Mouse (Mus musculus) erythroblast, embryonic 14.5 days (primary cell): ENCODE measurements around the gene Grk5. TPM values are rescaled to one million over a fixed set of nuclear protein-coding genes. Genes with fewer than 3 reads are reported as not detected.
"Not testable (repeated sequence)": the region's sequence is repeated elsewhere in the genome, so short reads cannot be mapped to it uniquely, and the experiment has no call there.

Experiments
- H3K27me3 ChIP-seq: 2 replicates; pipeline ENCODE4 v1.6.1; 2012; ENCODE audit warnings: inconsistent platforms; ENCODE audit not compliant: control insufficient read depth
- H3K36me3 ChIP-seq: 2 replicates; pipeline ENCODE4 v1.6.1; 2012; ENCODE audit warnings: mild to moderate bottlenecking, inconsistent platforms; ENCODE audit not compliant: control insufficient read depth
- H3K4me1 ChIP-seq: 2 replicates; pipeline ENCODE4 v1.6.1; 2012; ENCODE audit warnings: inconsistent platforms; ENCODE audit not compliant: control insufficient read depth
- H3K4me3 ChIP-seq: replicated peaks from 2 replicates; pipeline ENCODE3; 2012; ENCODE audit warnings: moderate library complexity, mild to moderate bottlenecking, inconsistent platforms
- H3K9me3 ChIP-seq: 2 replicates; pipeline ENCODE4 v1.6.1; 2012; ENCODE audit warnings: low read length, inconsistent platforms, mixed read lengths; ENCODE audit not compliant: control insufficient read depth
- GATA1 ChIP-seq: IDR thresholded peaks from 2 replicates; pipeline ENCODE4 v1.6.1; 2012; ENCODE audit warnings: low read length, inconsistent platforms, mixed read lengths
- TAL1 ChIP-seq: IDR thresholded peaks from 3 replicates; pipeline ENCODE4 v1.6.1; 2012; ENCODE audit warnings: low read length, inconsistent platforms, mixed read lengths
- polyA plus RNA-seq: library from polyadenylated mRNA; stranded (reverse); fragments of >175 nt; gene quantifications from 2 replicates; pipeline ENCODE4 v1.2.3, GENCODE M21; 2012

Gene Grk5
- polyA plus RNA-seq, 1 experiment: 0.06 TPM

DNA sequence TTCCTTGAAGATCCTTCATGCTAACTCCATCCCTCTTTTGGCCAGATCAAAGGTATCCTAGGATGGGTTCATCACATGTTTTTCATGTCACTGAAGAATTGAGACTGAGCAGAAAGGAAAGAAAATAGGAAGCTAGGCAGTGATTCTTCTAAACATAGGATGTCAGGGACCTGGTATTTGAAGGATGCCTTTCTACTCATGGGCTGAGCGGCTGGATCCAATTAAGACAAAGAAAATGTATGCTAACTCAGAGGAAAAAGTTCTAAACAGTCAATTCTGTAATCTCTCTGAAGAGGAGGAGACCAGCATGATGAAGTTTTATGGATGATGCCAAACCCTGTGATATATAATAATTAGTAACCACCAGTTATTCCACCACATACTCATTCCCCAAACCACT lies 13.6 kb downstream of the Grk5 start:
- H3K4me1 ChIP-seq: peaks cover 5% of the 10 kb centered on the region
- TF ChIP-seq TAL1: no peak
- TF ChIP-seq GATA1: no peak
- no peaks in the 10 kb centered on the region for H3K27me3 ChIP-seq
- peaks cover 4% of the 10 kb centered on the region for H3K9me3 ChIP-seq
- H3K36me3 ChIP-seq: no peaks in the 10 kb centered on the region
- H3K4me3 ChIP-seq: no peak overlapping the region

GRCm38 (mm10) chr19:60903971-60904370 lies 14.4 kb downstream of the Grk5 start:
- H3K9me3 ChIP-seq: peaks cover 4% of the 10 kb centered on the region
- no peaks in the 10 kb centered on the region for H3K27me3 ChIP-seq
- H3K36me3 ChIP-seq: no peaks in the 10 kb centered on the region
- H3K4me1 ChIP-seq: peaks cover 5% of the 10 kb centered on the region
- TF ChIP-seq GATA1 (no peak), TAL1 (no peak)
- no peak overlapping the region for H3K4me3 ChIP-seq

GRCm38 (mm10) chr19:60905477-60905876 lies 15.9 kb downstream of the Grk5 start:
- Histone ChIP-seq H3K9me3 (peaks cover 4% of the 10 kb centered on the region), H3K36me3 (no peaks in the 10 kb centered on the region), H3K27me3 (no peaks in the 10 kb centered on the region), H3K4me1 (peaks cover 5% of the 10 kb centered on the region), H3K4me3 (no peak overlapping the region)
- TF ChIP-seq TAL1 (no peak), GATA1 (no peak)

- Histone ChIP-seq H3K9me3 (no peaks in the 10 kb centered on the region), H3K27me3 (no peaks in the 10 kb centered on the region), H3K4me1 (peaks cover 5% of the 10 kb centered on the region), H3K4me3 (no peak overlapping the region), H3K36me3 (no peaks in the 10 kb centered on the region)
- TF ChIP-seq GATA1 (no peak), TAL1 (no peak)
These were observed 20.8 kb downstream of the Grk5 start for GRCm38 (mm10) chr19:60910304-60910703.

DNA sequence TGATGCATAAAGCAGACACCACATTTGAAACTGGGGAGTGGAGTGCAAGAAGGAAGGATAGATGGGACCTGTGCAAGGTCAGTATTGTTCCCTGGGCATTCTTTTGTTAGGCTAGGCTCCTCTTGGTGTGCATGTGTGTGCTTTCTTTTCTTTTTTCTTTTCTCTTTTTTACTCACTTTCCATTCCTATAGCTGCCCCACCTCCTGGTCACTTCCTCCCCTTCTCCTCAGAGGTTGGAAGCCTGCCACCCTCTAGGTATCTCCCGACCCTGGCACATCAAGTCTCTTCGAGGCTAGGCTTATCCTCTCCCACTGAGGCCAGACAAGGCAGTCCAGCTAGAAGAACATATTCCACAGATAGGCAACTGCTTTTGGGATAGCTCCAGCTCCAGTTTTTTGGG lies 22.1 kb downstream of the Grk5 start:
- Histone ChIP-seq H3K36me3 (no peaks in the 10 kb centered on the region), H3K4me1 (peaks cover 5% of the 10 kb centered on the region), H3K9me3 (no peaks in the 10 kb centered on the region), H3K4me3 (no peak overlapping the region), H3K27me3 (no peaks in the 10 kb centered on the region)
- TF ChIP-seq GATA1 (no peak), TAL1 (no peak)

- TF ChIP-seq GATA1 (no peak), TAL1 (no peak)
- Histone ChIP-seq H3K4me1 (peaks cover 5% of the 10 kb centered on the region), H3K27me3 (no peaks in the 10 kb centered on the region), H3K36me3 (no peaks in the 10 kb centered on the region), H3K9me3 (no peaks in the 10 kb centered on the region), H3K4me3 (no peak overlapping the region)
These were observed 25.7 kb downstream of the Grk5 start for GRCm38 (mm10) chr19:60915236-60915635.

DNA sequence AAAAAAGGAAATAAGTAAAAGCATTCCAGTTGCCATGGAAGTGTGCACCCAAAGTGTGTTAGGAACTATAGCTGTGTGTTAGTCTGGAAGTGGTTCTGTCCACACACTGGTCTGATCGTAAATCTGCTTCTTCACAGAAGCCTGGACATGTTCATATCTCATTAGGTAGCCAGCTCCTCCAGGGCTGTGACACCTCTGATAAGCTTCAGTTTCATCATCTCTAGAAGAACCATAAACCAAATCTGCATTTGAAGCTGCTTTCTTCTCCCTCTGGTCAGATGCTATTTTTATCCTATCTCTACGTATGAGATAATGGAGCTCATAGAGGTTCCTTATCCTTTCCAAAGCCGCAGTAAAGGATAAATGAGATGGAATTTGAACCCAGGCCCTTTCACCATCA lies 26.3 kb downstream of the Grk5 start:
- TF ChIP-seq TAL1: no peak
- no peak for TF ChIP-seq GATA1
- Histone ChIP-seq H3K4me1 (peaks cover 5% of the 10 kb centered on the region), H3K9me3 (no peaks in the 10 kb centered on the region), H3K27me3 (no peaks in the 10 kb centered on the region), H3K4me3 (no peak overlapping the region), H3K36me3 (no peaks in the 10 kb centered on the region)

GRCm38 (mm10) chr19:60916869-60917570 lies 27.5 kb downstream of the Grk5 start:
- H3K36me3 ChIP-seq: no peaks in the 10 kb centered on the region
- TF ChIP-seq TAL1: no peak
- no peak for TF ChIP-seq GATA1
- no peaks in the 10 kb centered on the region for H3K9me3 ChIP-seq
- no peak overlapping the region for H3K4me3 ChIP-seq
- H3K4me1 ChIP-seq: peaks cover 5% of the 10 kb centered on the region
- H3K27me3 ChIP-seq: no peaks in the 10 kb centered on the region

DNA sequence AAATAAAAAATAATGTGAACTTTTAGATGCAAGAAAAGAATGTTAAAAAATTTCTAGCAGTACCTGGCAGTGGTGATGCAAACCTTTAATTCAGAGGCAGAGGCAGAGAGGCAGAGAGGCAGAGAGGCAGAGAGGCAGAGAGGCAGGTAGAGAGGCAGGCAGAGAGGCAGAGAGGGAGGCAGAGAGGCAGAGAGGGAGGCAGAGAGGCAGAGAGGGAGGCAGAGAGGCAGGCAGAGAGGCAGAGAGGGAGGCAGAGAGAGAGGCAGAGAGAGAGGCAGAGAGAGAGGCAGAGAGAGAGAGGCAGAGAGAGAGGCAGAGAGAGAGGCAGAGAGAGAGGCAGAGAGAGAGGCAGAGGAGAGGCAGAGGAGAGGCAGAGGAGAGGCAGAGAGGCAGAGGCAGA lies 35.0 kb downstream of the Grk5 start:
- H3K36me3 ChIP-seq, H3K4me1 ChIP-seq, H3K4me3 ChIP-seq, H3K9me3 ChIP-seq, H3K27me3 ChIP-seq: not testable (repeated sequence)

DNA sequence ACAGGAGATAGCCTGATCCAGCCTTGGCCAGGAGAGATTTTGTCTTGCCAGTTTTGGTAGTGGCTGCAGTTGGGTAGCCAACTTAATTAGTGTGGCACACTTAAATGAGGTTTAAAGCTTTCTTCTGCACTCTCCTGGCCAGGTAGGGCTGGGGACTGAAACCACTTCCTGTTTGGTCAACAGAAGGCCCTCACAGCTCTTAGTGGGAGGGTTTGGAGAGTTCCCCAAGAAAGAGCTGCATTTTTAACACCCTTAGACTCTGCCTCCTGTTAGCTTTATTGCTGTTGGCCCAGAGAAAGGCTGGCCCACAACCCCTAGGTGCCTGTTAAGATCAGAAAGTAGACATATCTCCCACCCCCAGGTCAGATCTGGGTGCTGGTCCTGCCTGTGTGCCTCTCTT lies 45.5 kb downstream of the Grk5 start:
- H3K4me3 ChIP-seq: no peak overlapping the region
- H3K27me3 ChIP-seq: no peaks in the 10 kb centered on the region
- no peaks in the 10 kb centered on the region for H3K4me1 ChIP-seq
- TF ChIP-seq GATA1 (no peak), TAL1 (no peak)
- H3K36me3 ChIP-seq: no peaks in the 10 kb centered on the region
- H3K9me3 ChIP-seq: no peaks in the 10 kb centered on the region
